Mouse (Mus musculus) adrenal gland, adult 2 months (tissue): ENCODE data around the gene Spesp1. TPM values are rescaled to one million over a fixed set of nuclear protein-coding genes. Genes with fewer than 3 reads are reported as not detected.

ENCODE experiments used
- DNase-seq: peaks from one replicate; pipeline ENCODE4 v3.0.0; 2021
- microRNA-seq, 2 experiments: library from miRNA; unstranded; fragments of <30 nt; microRNA quantifications; one replicate each; pipeline ENCODE4 v1.2.0; 2021
- polyA plus RNA-seq: library from polyadenylated mRNA; depleted of rRNA; stranded (reverse); fragments of >200 nt; gene quantifications from 2 replicates; pipeline ENCODE4 v1.2.3, GENCODE M21; 2012; rRNA removed
- total RNA-seq, 2 experiments: library from RNA; stranded (reverse); gene quantifications; 2 replicates each; pipeline ENCODE4 v1.2.3; 2021

Gene Spesp1
- total and polyA plus RNA-seq, 3 experiments: not detected

- DNase-seq: no peak
Observed at GRCm38 (mm10) chr9:62245612-62246379, 36.2 kb downstream of the Spesp1 start.

GRCm38 (mm10) chr9:62244612-62245010, 37.4 kb downstream of the Spesp1 start:
- no peak for DNase-seq

- DNase-seq: peak; percentile 82
Observed at GRCm38 (mm10) chr9:62243991-62244611, 37.9 kb downstream of the Spesp1 start.

GRCm38 (mm10) chr9:62240036-62240435, 42.0 kb downstream of the Spesp1 start:
- peak; percentile 75 for DNase-seq

GRCm38 (mm10) chr9:62237381-62237980, 44.5 kb downstream of the Spesp1 start:
- no peak for DNase-seq

GRCm38 (mm10) chr9:62235501-62235900, 46.5 kb downstream of the Spesp1 start:
- DNase-seq: no peak

- DNase-seq: peak; percentile 25
Observed at GRCm38 (mm10) chr9:62232649-62233048, 49.4 kb downstream of the Spesp1 start.

GRCm38 (mm10) chr9:62231046-62231445, 51.0 kb downstream of the Spesp1 start:
- DNase-seq: no peak

- no peak for DNase-seq
Observed at GRCm38 (mm10) chr9:62229985-62230384, 52.0 kb downstream of the Spesp1 start.

- DNase-seq: no peak
Observed at GRCm38 (mm10) chr9:62222481-62222880, 59.5 kb downstream of the Spesp1 start.

- DNase-seq: no peak
Observed at GRCm38 (mm10) chr9:62222029-62222428, 60.0 kb downstream of the Spesp1 start.

Small RNA genes within 50 kb of the gene (microRNA-seq; reads per million reads assigned to microRNA genes)
- 0 reads per million in 2 experiments for gene Gm25603

Other genes starting within 250 kb of the Spesp1 start
- gene Glce, start 159.6 kb downstream of the Spesp1 start, total RNA-seq: 10 to 100 TPM; 31.2 to 52.0 TPM
- 1.4 and 2.4 TPM in 2 replicates for gene Glce, start 159.6 kb downstream of the Spesp1 start, polyA plus RNA-seq
- gene Anp32a, start 59.1 kb upstream of the Spesp1 start, total RNA-seq: 100 to 1,000 TPM; 278 to 501 TPM
- 8.0 and 9.8 TPM in 2 replicates for gene Anp32a, start 59.1 kb upstream of the Spesp1 start, polyA plus RNA-seq